Mouse (Mus musculus): ENCODE measurements around the gene Mocs2. TPM values are rescaled to one million over a fixed set of nuclear protein-coding genes. Genes with fewer than 3 reads are reported as not detected.

Gene Mocs2
- polyA plus RNA-seq, 1 experiment from 2014 or later, result 108 TPM

DNA sequence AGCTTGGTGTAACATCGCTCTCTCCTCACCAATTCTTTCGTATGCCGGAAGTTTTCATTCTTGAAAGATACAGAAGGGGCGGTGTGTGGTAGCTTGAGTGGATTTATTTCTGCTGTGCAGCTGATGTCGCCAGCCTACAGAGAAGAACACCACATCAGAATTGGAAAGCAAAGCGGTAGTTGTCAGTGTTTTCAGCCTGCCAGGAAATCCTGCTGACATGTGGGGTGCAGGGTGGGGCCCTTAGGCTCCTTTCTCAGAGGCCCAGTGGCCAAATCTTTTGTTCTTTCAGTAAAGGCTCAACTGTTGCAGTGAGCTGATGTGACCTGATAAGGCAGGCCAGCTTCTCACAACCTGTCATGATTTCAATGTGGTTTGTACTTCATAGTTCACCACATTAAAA, 27.8 kb downstream of the Mocs2 start:
- H3K4me3 ChIP-seq (ENCODE audit: low read depth, low read length), result no peak overlapping the region
- WGBS, result 76% methylated on average over 6 of the region's 6 CpGs
- H3K27me3 ChIP-seq (replicated peaks; ENCODE audit: insufficient read depth, low read length), result no peaks in the 10 kb centered on the region
- ATAC-seq, result peak; percentile 26; the same call in 1 of the 2 replicates
- H3K4me1 ChIP-seq (ENCODE audit: insufficient read depth, low read depth, low read length), result no peaks in the 10 kb centered on the region; the same call in 1 of the 2 replicates
- no peak overlapping the region for H3K27ac ChIP-seq (ENCODE audit: low read length)
- no peak overlapping the region for H3K9ac ChIP-seq (replicated peaks; ENCODE audit: low read depth)
- no peak overlapping the region for H3K4me2 ChIP-seq (replicated peaks; ENCODE audit: low read depth, low read length)
- no peaks in the 10 kb centered on the region for H3K36me3 ChIP-seq (ENCODE audit: insufficient read depth, low read length)
- DNase-seq (ENCODE audit: low spot score), result no peak
- TF ChIP-seq CTCF (IDR thresholded peaks at IDR 0.05) (no peak), EP300 (IDR thresholded peaks at IDR 0.05) (no peak)
- no peaks in the 10 kb centered on the region for H3K9me3 ChIP-seq (ENCODE audit: low read length)

- WGBS, result 69% methylated on average over 3 of the region's 3 CpGs
- ATAC-seq, result no peak
Measured at GRCm38 (mm10) chr13:114848945-114849344, 30.9 kb downstream of the Mocs2 start.

DNA sequence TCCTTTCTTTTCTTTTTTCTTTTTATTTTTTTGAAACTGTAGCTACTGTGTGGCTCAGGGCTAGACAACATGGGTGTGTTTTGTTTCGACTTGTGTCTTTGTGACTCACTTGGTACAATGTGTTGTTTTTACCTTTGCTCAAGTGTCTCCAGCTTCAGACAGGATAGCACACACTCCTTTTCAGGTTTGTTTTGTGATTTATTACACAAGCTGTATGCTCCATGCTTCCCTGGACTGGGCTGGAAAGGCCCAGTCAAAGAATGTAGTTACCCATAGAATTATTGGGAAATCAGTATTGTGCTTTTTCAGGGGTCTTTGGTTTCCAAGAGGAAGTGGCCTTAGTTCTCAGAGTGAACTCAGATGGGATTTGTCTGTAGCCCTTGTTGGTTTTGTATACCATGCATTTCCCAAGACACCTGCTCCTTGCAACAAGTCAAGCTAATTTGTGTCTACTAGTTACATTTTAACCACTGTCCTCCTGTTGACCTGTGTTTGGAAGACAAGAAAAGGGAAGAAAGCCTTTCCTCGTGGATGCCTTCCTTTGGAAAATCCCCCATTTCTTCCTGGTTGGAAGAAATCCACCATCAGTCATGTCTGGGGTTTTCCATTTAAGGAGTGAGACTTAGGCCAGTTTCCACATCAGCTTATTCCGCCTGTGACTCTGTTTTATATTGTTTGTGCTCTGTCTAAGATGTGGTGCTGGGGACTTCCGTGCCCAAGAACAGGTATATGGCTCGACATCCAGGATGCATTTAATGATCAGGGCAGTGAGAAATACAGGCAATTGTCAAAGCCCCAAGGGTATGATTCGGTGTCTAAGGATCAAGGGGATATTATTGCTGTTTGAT, 34.5 kb downstream of the Mocs2 start:
- Histone ChIP-seq H3K27me3 (replicated peaks; ENCODE audit: insufficient read depth, low read length) (no peaks in the 10 kb centered on the region), H3K4me3 (ENCODE audit: low read depth, low read length) (no peak overlapping the region), H3K9ac (replicated peaks; ENCODE audit: low read depth) (no peak overlapping the region), H3K4me2 (replicated peaks; ENCODE audit: low read depth, low read length) (no peak overlapping the region), H3K9me3 (ENCODE audit: low read length) (no peaks in the 10 kb centered on the region), H3K36me3 (ENCODE audit: insufficient read depth, low read length) (no peaks in the 10 kb centered on the region), H3K4me1 (ENCODE audit: insufficient read depth, low read depth, low read length) (peaks cover 4% of the 10 kb centered on the region; the same call in 1 of the 2 replicates), H3K27ac (ENCODE audit: low read length) (no peak overlapping the region)
- WGBS, result 69% methylated on average over 6 of the region's 6 CpGs
- DNase-seq (ENCODE audit: low spot score) (no peak), ATAC-seq (no peak)
- no peak for TF ChIP-seq CTCF (IDR thresholded peaks at IDR 0.05)
- no peak for TF ChIP-seq EP300 (IDR thresholded peaks at IDR 0.05)

More at GRCm38 (mm10) chr13:114848945-114849344, 30.9 kb downstream of the Mocs2 start:
- Histone ChIP-seq H3K4me1 (ENCODE audit: insufficient read depth, low read depth, low read length) (peaks cover 2% of the 10 kb centered on the region; the same call in 1 of the 2 replicates), H3K36me3 (ENCODE audit: insufficient read depth, low read length) (no peaks in the 10 kb centered on the region), H3K27me3 (replicated peaks; ENCODE audit: insufficient read depth, low read length) (no peaks in the 10 kb centered on the region), H3K9me3 (ENCODE audit: low read length) (no peaks in the 10 kb centered on the region), H3K9ac (replicated peaks; ENCODE audit: low read depth) (no peak overlapping the region), H3K27ac (ENCODE audit: low read length) (no peak overlapping the region), H3K4me3 (ENCODE audit: low read depth, low read length) (no peak overlapping the region), H3K4me2 (replicated peaks; ENCODE audit: low read depth, low read length) (no peak overlapping the region)
- TF ChIP-seq CTCF (IDR thresholded peaks at IDR 0.05) (no peak), EP300 (IDR thresholded peaks at IDR 0.05) (no peak)
- DNase-seq (ENCODE audit: low spot score), result no peak

DNA sequence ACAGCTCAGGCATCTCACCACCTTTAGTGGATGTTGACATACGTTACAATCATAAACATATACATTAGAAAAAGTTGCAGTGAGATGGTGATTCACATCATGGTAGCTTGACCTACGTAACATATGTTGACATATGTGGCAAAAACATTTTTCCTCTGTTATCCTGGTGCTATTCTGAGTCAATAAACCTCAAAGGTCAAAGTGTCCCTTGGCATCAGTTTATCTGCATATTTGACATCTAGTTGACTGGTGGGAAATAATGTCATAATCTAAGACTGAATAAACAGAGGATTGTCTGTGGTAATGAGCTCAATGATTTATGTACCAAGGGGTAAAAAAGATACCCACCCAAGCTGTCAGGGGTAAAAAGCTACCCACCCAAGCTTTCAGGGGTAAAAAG, 35.1 kb downstream of the Mocs2 start:
- DNase-seq (ENCODE audit: low spot score) (no peak), ATAC-seq (no peak)
- Histone ChIP-seq H3K27me3 (replicated peaks; ENCODE audit: insufficient read depth, low read length) (no peaks in the 10 kb centered on the region), H3K36me3 (ENCODE audit: insufficient read depth, low read length) (no peaks in the 10 kb centered on the region), H3K9me3 (ENCODE audit: low read length) (no peaks in the 10 kb centered on the region), H3K4me1 (ENCODE audit: insufficient read depth, low read depth, low read length) (peaks cover 4% of the 10 kb centered on the region; the same call in 1 of the 2 replicates), H3K4me3 (ENCODE audit: low read depth, low read length) (no peak overlapping the region), H3K9ac (replicated peaks; ENCODE audit: low read depth) (no peak overlapping the region), H3K27ac (ENCODE audit: low read length) (no peak overlapping the region), H3K4me2 (replicated peaks; ENCODE audit: low read depth, low read length) (no peak overlapping the region)
- 79% methylated on average over 2 of the region's 2 CpGs for WGBS
- no peak for TF ChIP-seq CTCF (IDR thresholded peaks at IDR 0.05)
- TF ChIP-seq EP300 (IDR thresholded peaks at IDR 0.05), result no peak

GRCm38 (mm10) chr13:114854023-114854422, 36.0 kb downstream of the Mocs2 start:
- H3K27me3 ChIP-seq (replicated peaks; ENCODE audit: insufficient read depth, low read length), result no peaks in the 10 kb centered on the region
- peaks cover 4% of the 10 kb centered on the region; the same call in 1 of the 2 replicates for H3K4me1 ChIP-seq (ENCODE audit: insufficient read depth, low read depth, low read length)
- TF ChIP-seq EP300 (IDR thresholded peaks at IDR 0.05) (no peak), CTCF (IDR thresholded peaks at IDR 0.05) (no peak)
- no peak overlapping the region for H3K4me3 ChIP-seq (ENCODE audit: low read depth, low read length)
- DNase-seq (ENCODE audit: low spot score) (no peak), ATAC-seq (no peak)
- 56% methylated on average over 6 of the region's 6 CpGs for WGBS
- no peak overlapping the region for H3K9ac ChIP-seq (replicated peaks; ENCODE audit: low read depth)
- H3K36me3 ChIP-seq (ENCODE audit: insufficient read depth, low read length), result no peaks in the 10 kb centered on the region
- H3K27ac ChIP-seq (ENCODE audit: low read length), result no peak overlapping the region
- H3K4me2 ChIP-seq (replicated peaks; ENCODE audit: low read depth, low read length), result no peak overlapping the region
- no peaks in the 10 kb centered on the region for H3K9me3 ChIP-seq (ENCODE audit: low read length)

DNA sequence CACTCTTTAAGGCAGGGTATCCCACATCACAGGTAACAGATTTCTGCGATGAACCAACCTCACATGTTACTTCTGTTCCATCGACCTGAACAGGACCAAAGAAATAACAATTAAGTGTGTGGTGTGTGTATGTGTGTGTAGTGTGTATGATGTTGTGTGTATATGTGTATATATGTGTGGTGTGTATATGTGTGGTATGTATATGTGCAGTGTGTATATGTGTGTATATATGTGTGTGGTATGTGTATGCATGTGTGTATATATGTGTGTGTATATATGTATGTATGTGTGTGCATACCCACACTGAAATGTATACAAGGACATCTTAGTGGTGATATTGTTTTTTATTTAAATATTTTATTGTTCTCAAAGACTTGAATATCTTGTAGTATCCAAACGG, 36.4 kb downstream of the Mocs2 start:
- Histone ChIP-seq H3K9ac (replicated peaks; ENCODE audit: low read depth) (no peak overlapping the region), H3K27me3 (replicated peaks; ENCODE audit: insufficient read depth, low read length) (no peaks in the 10 kb centered on the region), H3K4me2 (replicated peaks; ENCODE audit: low read depth, low read length) (no peak overlapping the region), H3K9me3 (ENCODE audit: low read length) (no peaks in the 10 kb centered on the region), H3K4me1 (ENCODE audit: insufficient read depth, low read depth, low read length) (peaks cover 4% of the 10 kb centered on the region; the same call in 1 of the 2 replicates), H3K27ac (ENCODE audit: low read length) (no peak overlapping the region), H3K36me3 (ENCODE audit: insufficient read depth, low read length) (no peaks in the 10 kb centered on the region), H3K4me3 (ENCODE audit: low read depth, low read length) (no peak overlapping the region)
- 96% methylated on average over 3 of the region's 3 CpGs for WGBS
- DNase-seq (ENCODE audit: low spot score) (no peak), ATAC-seq (no peak)
- TF ChIP-seq CTCF (IDR thresholded peaks at IDR 0.05) (no peak), EP300 (IDR thresholded peaks at IDR 0.05) (no peak)

Data from lung, postnatal 0 days (tissue).